Mouse (Mus musculus) heart, adult 10 weeks (tissue): ENCODE measurements around the gene Nsd1. TPM values are rescaled to one million over a fixed set of nuclear protein-coding genes. Genes with fewer than 3 reads are reported as not detected.

ENCODE experiments used
- polyA plus RNA-seq: library from polyadenylated mRNA; stranded (reverse); fragments of 350-450 nt; fragmentation: Illumina TruSeq; extraction: RNeasy Lipid Tissue Mini Kit (QIAGEN cat#74804); gene quantifications from one replicate; pipeline ENCODE4 v1.2.3, GENCODE M21; 2014; ENCODE audit warnings: low read depth, low replicate concordance

Gene Nsd1
- 22.6 TPM for polyA plus RNA-seq

GRCm38 (mm10) chr13:55209649-55210192 is at the start of gene Nsd1:
Gene Nsd1, plus strand, starts transcription at chr13:55209782.

GRCm38 (mm10) chr13:55319931-55320533 is 110.5 kb downstream of the Nsd1 start, which contains the start of gene Prelid1:
Gene Prelid1, plus strand, starts transcription at chr13:55320500.

GRCm38 (mm10) chr13:55321434-55322129 is 112.0 kb downstream of the Nsd1 start, which contains the start of gene Rab24:
Gene Rab24, minus strand, starts transcription at chr13:55321946.

GRCm38 (mm10) chr13:55329683-55330566 is 120.3 kb downstream of the Nsd1 start, which contains the start of gene Mxd3:
Gene Mxd3, minus strand, starts transcription at chr13:55329823.

GRCm38 (mm10) chr13:55362453-55363060 is 153.0 kb downstream of the Nsd1 start, which contains the start of gene Lman2:
Gene Lman2, minus strand, starts transcription at chr13:55362783.

Other genes starting within 250 kb of the Nsd1 start
- gene Hk3, start 188.4 kb upstream of the Nsd1 start, polyA plus RNA-seq = 0.60 TPM
- gene Uimc1, start 109.5 kb upstream of the Nsd1 start, polyA plus RNA-seq = 22.7 TPM
- gene Zfp346, start 104.5 kb upstream of the Nsd1 start, polyA plus RNA-seq = 35.0 TPM
- not detected for gene Gm17617, start 76.2 kb upstream of the Nsd1 start, polyA plus RNA-seq
- 0.21 TPM for gene Fgfr4, start 57.1 kb upstream of the Nsd1 start, polyA plus RNA-seq
- gene Prelid1, start 110.7 kb downstream of the Nsd1 start, polyA plus RNA-seq = 35.7 TPM
- gene Rab24, start 112.2 kb downstream of the Nsd1 start, polyA plus RNA-seq = 62.0 TPM
- not detected for gene Mxd3, start 120.0 kb downstream of the Nsd1 start, polyA plus RNA-seq
- gene Lman2, start 153.0 kb downstream of the Nsd1 start, polyA plus RNA-seq = 50.8 TPM
- gene Rgs14, start 159.9 kb downstream of the Nsd1 start, polyA plus RNA-seq = 0.58 TPM
- not detected for gene Slc34a1, start 188.4 kb downstream of the Nsd1 start, polyA plus RNA-seq
- gene Pfn3, start 205.4 kb downstream of the Nsd1 start, polyA plus RNA-seq = not detected
- not detected for gene F12, start 217.0 kb downstream of the Nsd1 start, polyA plus RNA-seq
- gene Grk6, start 235.3 kb downstream of the Nsd1 start, polyA plus RNA-seq = 19.9 TPM